Mouse (Mus musculus) urinary bladder, postnatal 10 days (tissue): ENCODE data around the gene Gtf3c5.

Experiments
- DNase-seq: peaks from one replicate; pipeline ENCODE4 v3.0.0; 2022; ENCODE audit warnings: low spot score

Gtf3c5 gene

DNA sequence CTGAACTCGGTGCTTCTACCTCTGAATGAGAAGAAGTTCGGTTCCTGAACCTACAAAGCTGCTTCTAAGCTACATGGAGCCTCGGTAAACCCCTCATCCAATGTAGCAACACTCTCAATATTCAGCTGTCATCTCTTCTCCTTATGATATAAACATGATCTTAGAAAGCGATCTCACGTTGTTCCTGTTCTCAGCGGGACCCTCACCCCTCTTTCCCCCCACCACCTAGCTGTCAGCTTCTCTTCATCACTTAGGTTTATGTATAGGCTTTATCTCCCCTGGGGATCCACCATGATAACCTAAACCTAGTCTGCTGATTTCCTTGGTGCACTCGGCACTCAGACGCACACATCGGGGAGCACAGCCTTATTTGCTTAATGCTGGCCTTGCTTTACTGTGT is at the start of gene Gtf3c5:
Gtf3c5 (minus strand) TSS at position 101 of the 400 bp plus-strand sequence.
- DNase-seq, result no peak

DNA sequence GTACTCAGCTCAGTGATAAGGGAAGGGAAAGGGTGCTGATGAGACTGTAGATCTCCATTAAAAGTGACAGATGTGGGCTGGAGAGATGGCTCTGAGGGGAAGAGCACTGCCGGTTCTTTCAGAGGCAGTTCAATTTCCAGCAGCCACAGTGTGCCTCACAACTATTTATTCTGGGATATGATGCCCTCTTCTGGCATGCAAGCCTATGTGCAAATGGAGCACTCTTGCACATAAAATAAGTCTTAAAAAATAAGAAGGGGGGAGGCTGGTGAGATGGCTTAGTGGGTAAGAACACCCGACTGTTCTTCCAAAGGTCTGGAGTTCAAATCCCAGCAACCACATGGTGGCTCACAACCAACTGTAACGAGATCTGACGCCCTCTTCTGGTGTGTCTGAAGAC is 49.6 kb upstream of the Gtf3c5 start:
- no peak for DNase-seq

DNA sequence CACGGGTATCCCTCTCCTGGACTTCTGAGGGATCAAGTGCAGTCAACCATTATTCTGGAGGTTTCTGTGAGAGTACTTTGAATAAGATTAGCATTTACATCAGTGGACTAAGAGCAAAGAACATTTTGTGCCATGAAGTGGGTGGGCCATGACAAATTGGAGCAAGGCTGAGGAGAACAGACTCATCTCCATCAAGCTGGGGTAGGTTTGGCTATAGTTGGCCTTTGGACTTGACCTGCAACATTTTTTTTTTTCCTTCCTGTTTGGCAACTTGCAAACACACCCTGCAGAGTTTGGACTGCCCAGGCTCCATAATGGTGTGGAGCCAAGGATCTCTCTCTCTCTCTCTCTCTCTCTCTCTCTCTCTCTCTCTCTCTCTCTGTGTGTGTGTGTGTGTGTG is 49.1 kb upstream of the Gtf3c5 start:
- no peak for DNase-seq

DNA sequence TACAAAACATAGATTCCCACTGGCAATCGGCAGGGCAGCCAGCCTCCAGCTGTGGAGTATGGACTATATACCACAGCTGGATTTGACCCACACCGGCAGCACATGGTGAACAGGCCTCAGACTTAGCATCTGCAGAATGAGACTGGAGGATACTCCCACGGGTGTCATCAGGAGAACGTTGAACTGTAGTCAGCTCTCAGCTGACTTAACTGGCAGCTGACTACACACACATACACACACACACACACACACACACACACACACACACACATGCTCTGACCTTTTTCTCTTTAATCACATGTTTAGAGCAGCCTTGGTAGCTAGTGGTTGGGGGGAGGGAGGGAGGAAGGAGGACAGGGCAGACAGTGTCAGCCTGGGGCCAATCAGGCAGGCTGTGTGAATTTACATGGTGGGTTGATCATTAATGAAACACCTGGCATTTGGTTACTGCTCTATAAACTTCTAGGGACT is 46.4 kb upstream of the Gtf3c5 start:
- no peak for DNase-seq

DNA sequence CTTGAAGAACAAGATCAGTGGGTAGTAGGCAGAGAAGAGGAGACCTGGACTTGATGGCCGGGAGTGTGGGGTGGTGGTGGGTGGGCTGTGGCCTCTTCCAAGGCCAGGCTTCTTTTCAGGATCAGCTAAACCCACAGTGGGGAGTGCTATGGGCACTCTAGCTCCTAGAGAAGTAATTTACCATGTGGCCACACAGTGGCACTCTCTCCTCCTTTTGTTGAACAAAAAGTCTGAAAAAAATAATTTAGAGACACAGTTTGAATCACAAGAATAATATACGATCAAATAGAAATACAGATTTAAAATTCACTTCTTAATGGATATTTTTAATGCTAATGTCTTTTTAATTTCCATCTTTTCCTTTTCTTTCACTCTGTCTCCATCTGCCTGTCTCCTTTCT is 44.5 kb upstream of the Gtf3c5 start:
- no peak for DNase-seq

DNA sequence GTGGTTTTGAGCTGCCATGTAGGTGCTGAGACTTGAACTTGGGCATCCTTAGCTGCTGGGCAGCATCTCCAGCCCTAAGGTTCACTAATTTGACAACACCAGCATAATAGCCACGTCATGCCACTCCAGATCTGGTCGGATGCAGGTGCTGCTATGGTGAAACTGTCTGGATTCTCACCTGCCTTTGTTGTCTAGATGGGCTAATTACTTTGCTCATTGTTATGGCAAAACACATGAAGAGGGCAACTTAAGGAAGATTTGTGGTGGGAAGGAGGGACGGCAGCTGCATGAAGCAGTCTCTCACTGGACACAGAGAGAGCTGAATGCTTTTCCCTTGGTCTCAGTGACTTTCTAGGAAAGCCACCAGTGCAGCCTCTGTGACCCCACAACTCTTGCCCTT is 42.5 kb upstream of the Gtf3c5 start:
- DNase-seq, result no peak

DNA sequence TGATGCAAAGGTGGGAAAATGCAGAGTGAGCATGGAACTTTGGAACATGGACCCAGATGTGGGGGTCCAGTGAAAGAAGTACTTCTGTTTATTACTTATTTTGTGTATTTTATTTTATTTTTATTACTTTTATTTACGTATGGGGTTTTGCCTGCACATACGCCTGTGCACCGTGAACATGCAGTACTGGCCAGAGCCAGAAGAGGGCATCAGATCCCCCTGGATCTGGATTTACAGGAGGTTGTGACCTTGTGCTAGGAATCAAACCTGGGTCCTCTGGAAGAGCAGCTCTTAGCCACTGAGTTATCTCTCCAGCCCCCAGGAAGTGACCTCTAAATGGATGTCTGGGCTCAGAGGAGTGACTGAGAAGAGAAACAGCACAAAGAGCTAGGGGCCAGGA is 41.3 kb upstream of the Gtf3c5 start:
- no peak for DNase-seq

DNA sequence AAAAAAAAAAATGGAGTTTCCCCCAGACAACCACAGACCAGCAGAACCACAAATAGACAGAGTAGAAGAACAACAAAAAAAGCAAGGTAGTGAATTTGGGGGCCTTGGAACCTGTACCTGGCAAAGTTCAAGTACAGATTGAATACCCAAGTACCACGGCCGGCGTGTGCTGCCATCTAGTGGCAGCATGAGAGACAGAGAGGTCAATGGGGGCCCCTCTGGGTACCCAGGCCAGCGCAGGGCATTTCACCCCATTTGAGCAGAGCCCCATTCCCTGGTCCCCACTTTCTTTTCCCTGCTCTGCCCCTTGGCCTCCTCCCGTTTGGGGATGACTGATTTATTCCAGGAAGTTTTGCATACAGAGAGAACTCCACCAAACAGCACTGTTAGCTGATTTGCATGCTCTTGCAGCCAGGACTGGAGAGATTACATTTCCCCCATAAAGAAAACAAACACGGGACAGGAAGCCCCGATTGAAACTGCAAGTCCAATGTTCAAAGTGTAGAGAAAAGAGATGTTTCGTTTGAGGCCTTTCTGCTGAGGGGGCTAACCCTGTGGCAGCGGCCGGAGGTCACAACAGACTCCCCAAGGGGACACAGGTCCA is 39.1 kb upstream of the Gtf3c5 start:
- no peak for DNase-seq

DNA sequence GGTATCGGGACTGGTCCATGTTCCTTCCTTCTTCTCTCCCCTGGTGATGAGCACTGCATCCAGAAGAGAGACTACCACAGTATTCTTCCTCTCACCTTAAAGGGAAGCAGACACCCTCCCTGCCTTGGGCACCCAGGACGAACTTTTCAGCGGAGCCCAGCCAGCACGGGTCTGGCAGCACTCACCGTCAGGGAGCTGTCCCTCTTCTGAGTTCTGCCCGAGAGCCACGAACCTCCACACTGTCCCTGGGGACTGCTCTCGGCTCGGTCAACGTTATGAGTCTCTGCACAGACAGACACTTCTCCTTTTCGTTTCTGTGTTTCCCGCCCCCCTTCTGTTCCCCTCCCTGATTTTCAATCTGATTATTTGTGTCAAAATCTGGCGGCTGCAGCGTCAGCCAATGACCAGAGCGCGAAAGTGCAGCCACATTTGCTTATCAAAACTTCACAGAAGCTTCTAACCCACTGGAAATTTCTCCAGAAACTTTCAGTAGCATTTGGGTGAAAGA is 38.2 kb upstream of the Gtf3c5 start, which contains the start of gene Gfi1b:
Gfi1b (minus strand) TSS at position 319 of the 508 bp plus-strand sequence.
- DNase-seq, result no peak

DNA sequence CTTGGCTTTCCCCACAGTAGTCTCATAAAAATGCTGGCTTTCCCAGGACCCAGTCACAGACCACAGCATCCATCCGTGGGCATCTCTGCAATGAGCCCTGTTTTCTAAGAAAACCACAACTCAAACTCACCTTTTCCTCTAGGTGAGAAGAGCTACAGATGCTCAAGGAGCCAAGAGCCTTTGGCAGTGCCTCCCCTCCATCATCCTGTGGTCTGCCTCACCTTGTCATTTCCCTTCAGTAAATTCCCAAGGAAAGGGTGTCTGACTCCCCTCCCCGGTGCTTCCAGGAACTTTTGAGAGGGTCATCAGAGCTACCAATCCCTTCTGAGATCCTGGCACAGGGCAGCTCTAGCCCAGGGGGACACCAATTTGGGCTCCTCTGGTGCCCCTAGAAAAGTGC is 37.6 kb upstream of the Gtf3c5 start:
- no peak for DNase-seq

DNA sequence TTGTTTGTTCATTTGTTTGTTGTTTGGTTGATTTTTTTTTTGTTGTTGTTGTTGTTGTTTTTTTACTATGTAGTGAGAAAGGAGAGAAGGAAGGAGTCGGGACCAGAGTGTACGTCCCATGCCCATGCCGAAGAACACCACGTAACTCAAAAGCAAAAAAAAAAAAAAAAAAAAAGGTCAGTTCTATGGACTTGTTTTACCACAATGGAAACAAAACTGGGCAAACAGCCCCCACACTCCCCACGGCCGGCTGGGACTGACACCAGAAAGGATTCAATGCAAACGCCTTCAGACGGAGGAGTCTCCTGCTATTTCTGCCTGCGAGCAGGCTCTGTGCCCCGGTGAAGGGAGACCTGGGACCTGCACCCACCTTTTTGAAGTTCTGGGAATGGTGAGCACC is 37.0 kb upstream of the Gtf3c5 start:
- DNase-seq, result no peak

DNA sequence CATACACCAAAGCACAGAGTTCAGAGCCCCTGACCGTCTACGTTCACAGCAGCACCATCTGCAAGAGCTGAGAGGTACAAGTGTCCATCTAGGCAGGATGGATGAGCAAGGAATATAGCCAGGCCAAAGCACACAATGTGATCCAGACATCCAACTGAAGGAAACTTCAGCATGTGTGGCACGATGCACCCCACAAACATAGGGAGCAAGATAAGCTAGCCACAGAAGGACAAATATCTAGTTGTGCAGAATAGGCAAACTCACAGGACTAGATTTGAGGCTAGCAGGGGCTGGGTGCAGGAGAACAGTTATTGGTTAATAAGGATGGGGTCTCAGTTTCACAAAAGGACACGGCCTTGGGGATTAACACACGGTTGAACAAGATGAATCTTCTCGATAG is 35.8 kb upstream of the Gtf3c5 start:
- no peak for DNase-seq

DNA sequence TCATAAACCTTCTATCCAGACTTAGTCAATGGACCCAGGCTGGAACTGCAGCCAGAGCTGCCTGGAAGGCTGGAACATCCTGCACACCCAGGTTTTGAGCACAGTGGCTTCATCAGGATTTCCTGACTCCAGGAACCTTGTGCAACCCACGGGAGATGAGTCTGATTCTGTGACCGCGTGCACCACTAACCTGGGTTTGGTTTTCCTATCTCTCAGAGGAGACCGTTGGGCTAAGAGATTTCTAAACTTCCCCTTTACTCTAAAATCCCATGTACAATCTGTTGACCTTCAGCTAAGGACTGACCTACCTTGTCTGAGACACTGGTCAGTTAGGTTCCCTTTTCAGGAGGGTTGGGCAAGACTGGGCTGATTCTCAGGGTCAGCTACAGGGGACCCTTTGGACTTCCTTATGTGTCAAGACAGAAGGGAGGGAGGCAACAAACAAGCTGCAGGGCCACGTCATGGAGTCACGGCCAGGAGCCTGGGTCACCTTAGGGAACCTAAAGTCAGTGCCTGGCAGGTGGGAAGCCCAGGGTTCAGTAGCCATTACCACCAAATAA is 35.3 kb upstream of the Gtf3c5 start:
- no peak for DNase-seq

DNA sequence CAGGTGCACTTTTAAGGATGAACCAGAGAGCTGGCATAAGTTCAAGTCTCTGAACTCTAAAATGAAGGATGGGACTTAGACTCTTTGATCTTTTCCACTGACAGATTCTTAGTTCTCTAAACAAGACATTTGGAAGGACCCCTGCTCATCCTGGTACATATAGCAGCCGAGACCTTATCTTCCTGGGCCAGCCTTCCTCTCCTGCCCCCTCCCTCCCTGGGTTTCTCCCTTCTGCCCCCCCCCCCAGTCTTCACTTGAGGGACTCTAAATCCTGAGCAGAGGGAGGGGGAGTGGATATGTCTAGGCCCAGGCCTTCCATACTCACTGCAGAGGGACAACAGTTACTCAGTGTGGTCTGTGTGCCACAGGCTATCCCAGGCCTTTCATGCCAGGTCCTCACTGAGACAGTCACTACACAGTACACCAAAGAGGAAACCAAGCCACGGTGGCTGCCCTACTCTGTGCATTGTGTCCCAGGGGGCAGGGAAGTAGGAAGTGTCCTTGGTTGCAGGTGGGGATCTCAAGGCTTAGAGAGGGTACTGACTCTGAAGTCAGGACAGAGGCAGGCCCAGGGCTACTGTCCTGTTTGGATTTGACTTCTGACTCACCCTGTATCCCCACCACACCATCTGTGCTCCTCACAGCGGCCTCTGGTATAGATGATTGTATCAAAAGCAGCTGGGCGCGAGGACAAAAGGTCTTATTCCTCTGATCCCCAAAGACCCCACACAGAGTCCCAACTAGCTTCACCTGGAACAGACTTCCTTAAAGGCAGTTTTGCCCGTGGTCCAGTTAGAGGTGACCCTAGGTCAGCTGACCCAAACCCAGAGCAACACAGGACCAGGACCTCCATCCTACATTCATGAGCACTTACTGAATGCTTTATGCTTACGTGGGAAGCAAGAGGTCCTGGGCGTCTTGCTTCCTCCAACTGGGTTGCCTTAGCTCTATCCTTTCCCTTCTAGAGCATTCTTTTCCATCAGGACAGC is 34.2 kb upstream of the Gtf3c5 start:
- DNase-seq, result no peak

DNA sequence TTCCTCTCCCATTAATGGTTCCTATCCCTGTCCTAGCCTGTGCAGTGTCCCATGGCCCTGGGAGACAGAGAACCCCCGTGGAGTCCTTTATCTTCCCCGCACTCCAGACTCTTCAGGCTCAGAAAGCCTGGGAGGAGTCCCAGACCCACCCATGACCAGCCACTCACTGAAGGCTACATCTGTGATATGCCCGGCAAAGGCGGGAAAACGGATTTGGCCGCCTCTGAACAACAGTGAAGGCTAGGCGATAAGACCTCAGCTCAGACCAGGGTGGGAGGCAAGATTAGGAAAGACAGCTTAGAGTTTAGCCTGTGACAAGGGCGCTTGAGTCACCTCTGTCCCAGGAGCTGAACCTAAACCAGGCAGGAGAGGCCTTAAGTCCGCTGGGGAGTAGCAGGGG is 33.3 kb upstream of the Gtf3c5 start:
- DNase-seq, result no peak

DNA sequence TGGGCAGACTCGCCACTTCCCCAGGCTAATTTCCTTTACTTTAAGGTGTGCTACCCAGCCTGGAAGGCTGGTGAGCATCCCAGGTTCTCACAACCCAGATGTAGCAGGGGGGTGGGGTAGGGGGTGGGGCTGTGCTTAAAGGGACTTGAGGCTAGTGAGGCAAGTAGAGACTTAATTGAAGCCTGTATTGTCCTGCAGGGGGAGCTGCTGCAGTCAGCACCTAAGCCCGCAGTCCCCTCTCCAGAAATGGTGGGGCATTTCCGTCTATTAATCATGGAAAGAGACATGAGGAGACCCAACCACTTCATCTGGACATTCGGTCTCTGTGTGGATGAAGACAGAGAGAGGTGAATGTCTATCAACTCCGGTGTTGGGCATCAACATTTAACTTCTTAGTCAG is 32.8 kb upstream of the Gtf3c5 start:
- DNase-seq, result no peak

DNA sequence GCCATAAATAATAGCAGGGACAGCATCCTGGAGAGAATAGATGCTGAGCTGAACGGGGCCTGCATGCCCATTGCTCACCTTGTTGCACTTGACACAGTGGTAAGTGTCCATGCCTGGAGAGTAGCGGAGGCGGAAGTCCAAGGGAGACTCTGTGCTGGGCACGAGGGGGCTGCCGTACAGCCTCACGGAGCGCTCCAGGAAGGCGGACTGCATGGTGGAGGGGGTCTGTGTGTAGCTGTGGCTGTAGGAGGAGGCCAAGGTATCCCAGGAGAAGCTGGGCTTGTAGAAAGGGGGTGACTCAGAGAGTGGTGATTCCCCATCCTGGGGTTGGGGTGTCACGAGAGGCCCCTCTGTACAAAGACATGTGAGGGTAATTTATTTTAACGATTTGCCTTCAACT is 30.0 kb upstream of the Gtf3c5 start:
- DNase-seq, result no peak

DNA sequence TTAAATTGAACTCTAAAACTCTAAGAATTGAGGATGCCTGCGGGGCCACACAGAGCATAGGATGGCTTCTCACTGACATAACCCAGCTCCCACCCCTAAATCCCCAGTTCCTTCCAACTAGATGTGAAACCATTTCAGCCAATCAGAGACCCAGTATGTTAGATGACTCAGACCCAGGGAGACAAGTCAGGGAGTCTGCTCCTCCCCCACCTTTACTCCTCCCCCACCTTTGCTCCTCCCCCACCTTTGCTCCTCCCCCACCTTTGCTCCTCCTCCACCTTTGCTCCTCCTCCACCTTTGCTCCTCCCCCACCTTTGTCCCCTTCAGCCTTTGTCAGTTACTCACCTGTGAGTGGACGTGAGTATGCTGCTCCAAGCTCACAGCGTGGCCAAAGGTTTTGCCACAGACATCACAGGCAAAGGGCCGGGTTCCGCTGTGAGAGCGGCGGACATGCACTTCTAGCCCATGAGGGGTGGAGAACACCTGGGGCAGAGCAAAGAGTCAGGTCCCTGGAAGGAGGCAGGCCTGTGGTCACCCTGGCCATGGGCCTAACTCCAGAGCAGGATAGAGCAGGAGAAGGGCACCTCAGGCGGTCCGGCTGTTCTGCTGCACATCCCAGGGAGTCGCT is 29.0 kb upstream of the Gtf3c5 start:
- DNase-seq, result no peak

DNA sequence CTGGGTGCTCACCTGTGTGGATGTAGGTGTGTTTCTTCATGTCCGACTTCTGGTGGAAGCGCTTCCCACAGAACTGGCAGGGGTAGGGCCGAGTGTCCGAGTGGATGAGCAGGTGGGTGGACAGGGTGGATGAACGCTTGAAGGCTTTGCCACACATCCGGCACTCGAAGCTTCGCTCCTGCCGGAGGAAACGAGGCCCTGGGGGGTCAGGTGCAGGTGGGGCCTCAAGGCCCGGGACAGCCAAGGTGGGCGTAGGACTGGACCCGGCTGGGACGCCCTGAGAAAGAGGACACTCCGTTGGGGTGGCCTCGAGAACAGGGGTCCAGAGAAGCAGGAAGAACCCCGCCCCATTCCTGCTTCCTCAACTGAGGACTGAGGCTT is 27.8 kb upstream of the Gtf3c5 start:
- DNase-seq, result no peak

DNA sequence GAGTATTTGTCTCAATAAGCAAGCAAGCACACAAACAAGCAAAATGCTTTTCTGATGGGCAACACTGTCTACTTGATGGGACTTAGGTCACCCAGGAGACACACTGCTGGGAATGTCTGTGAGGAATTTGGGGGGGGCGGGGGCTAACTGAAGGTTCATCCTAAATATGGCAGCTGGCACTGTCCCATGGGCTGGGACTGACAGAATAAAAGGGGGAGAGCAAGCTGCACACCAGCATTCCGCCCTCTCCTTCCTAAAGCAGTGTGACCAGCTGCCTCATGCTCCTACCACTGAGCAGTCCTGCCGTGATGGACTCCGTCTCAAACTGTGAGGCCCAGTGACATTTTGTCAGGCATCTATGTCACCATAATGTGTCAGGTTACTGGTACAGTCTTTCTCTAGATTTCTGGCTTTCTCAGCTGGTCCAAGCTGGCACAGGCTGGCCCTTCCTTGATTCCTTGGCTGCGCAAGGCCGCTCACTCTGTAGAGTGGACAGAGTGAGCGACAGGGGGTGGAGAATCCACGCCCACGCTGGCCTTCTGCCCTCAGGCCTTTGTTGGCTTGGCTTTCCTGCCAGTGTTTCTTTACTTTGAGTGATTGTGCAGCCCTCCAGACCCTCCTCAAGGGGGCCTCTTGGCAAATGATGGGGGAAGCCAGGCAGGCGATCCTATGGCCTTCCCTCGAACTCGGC is 27.3 kb upstream of the Gtf3c5 start:
- no peak for DNase-seq

DNA sequence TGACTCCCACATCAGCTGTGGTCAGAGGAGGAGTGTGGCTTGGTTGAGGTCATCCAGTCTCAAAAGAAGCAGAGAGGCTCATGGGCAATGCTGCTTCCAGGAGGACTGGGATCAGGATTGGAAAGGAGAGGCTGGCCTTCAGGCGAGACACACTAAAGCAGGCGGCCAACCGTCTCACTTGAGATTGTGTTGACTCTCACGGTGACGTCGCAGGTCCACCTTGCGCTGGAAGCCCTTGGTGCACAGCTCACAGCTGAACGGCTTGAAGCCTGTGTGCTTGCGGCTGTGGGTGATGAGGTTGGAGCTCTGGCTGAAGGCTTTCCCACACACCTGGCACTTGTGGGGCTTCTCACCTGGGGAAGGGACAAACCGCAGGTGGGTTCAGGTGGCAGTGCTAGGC is 26.3 kb upstream of the Gtf3c5 start:
- DNase-seq, result no peak
